Mouse (Mus musculus) kidney, postnatal 25 days (tissue): ENCODE data around the gene Ace.

ENCODE experiments used
- DNase-seq, 2 experiments: peaks; one replicate each; pipeline ENCODE4 v3.0.0; 2021; ENCODE audit warnings: mixed read lengths in 2 of 2

Gene Ace

GRCm38 (mm10) chr11:105946694-105947154 lies 21.0 kb upstream of the Ace start:
- DNase-seq, result no peak

GRCm38 (mm10) chr11:105948255-105948654 lies 19.5 kb upstream of the Ace start:
- no peak for DNase-seq

GRCm38 (mm10) chr11:105950519-105950918 lies 17.2 kb upstream of the Ace start:
- no peak for DNase-seq

- peak; percentile 61 to 77 for DNase-seq
These were observed 16.1 kb upstream of the Ace start for GRCm38 (mm10) chr11:105951601-105952044.

- DNase-seq, result peak in 1 of 2 experiments; percentile 22
These were observed 15.6 kb upstream of the Ace start for GRCm38 (mm10) chr11:105952111-105952510.

GRCm38 (mm10) chr11:105952911-105953386 lies 14.8 kb upstream of the Ace start, which contains the start of gene Cyb561:
Cyb561 (minus strand) TSS chr11:105953336.
- no peak for DNase-seq

GRCm38 (mm10) chr11:105953402-105953801 lies 14.3 kb upstream of the Ace start:
- no peak for DNase-seq

GRCm38 (mm10) chr11:105955815-105956430 lies 11.8 kb upstream of the Ace start:
- DNase-seq, result no peak

GRCm38 (mm10) chr11:105957501-105957900 lies 10.2 kb upstream of the Ace start:
- DNase-seq, result no peak

- no peak for DNase-seq
These were observed 9.2 kb upstream of the Ace start for GRCm38 (mm10) chr11:105958566-105958965.

- no peak for DNase-seq
These were observed 8.4 kb upstream of the Ace start for GRCm38 (mm10) chr11:105959355-105959754.

GRCm38 (mm10) chr11:105964691-105965090 lies 3.1 kb upstream of the Ace start:
- no peak for DNase-seq

GRCm38 (mm10) chr11:105966288-105966687 lies 1.5 kb upstream of the Ace start:
- no peak for DNase-seq

- DNase-seq, result no peak
These were observed 1.2 kb downstream of the Ace start for GRCm38 (mm10) chr11:105968948-105969347.

- peak; percentile 79 for DNase-seq
These were observed 1.8 kb downstream of the Ace start for GRCm38 (mm10) chr11:105969516-105969915.

- peak; percentile 80 to 89 for DNase-seq
These were observed 6.8 kb downstream of the Ace start for GRCm38 (mm10) chr11:105974593-105974992.

- peak in 1 of 2 experiments; percentile 59 for DNase-seq
These were observed 7.3 kb downstream of the Ace start for GRCm38 (mm10) chr11:105975050-105975449.

GRCm38 (mm10) chr11:105975636-105976035 lies 7.9 kb downstream of the Ace start:
- DNase-seq, result no peak

- no peak for DNase-seq
These were observed 10.5 kb downstream of the Ace start for GRCm38 (mm10) chr11:105978232-105978631.

GRCm38 (mm10) chr11:105978634-105979033 lies 10.9 kb downstream of the Ace start:
- DNase-seq, result no peak

GRCm38 (mm10) chr11:105984452-105984851 lies 16.7 kb downstream of the Ace start:
- no peak for DNase-seq

- DNase-seq, result no peak
These were observed 19.7 kb downstream of the Ace start for GRCm38 (mm10) chr11:105987446-105987845.

- no peak for DNase-seq
These were observed 21.7 kb downstream of the Ace start for GRCm38 (mm10) chr11:105989446-105989845.

GRCm38 (mm10) chr11:105990231-105990630 lies 22.5 kb downstream of the Ace start:
- DNase-seq, result peak; percentile 15 to 73

GRCm38 (mm10) chr11:105994375-105994774 lies 26.6 kb downstream of the Ace start, which contains the start of gene Ace3:
Ace3 (plus strand) TSS chr11:105994675.
- DNase-seq, result no peak
